Mouse (Mus musculus): ENCODE measurements at regions not wholly inside any gene's neighbourhood (a gene's known extent, or its start where the extent isn't known, plus 50 kb on each side); places are given as distances from the start of the nearest gene placed in this dataset.
A peak's percentile ranks its signal among the peaks of the same experiment; 100 is the strongest.

DNA sequence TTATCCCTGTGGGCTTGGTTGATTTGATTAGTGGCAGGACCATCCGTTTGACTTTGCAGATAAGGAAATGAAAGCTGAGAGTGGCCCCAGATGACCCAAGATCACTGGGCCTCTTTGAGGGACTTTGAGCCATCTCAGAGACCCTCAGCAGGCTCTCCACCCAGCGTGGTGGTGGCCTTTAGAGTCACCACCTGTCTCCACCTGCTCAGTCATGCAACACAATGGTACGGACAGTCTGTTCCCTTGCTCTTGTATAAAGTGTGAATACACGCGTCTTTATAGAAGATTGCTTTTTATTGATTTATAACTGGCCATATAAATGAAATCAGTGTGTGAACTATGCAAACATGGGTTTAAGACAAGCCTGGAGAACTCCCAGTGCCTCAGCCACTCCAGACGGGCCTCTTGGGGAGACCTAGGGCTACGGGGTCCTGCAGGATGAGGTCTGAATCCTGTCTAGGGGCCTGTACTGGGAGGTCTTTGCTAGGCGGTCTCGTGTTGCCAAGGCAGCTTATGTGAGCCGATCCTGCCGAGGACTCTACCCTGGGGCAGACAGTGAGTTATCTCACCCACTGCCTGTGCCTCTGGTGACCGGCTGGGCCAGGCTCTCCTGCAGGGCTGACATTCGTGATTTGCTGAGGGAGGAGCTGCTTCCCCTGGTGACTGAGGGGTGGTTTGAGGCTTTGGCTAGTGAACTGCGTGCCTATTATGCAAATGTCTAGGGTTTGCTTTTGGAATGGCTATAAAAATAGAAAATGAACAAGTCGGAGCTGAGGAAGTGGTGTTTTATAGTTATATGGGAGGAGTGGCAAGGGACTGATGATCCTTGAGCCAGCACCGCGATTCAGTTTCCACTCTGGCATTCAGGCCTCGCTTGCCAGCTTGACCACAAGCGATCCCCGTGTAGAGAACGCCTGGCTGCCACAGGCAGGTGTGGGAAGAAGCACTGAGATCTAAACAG is 176.5 kb downstream of the Fam43a start:
- no peak for DNase-seq (ENCODE audit: extremely low spot score)

DNA sequence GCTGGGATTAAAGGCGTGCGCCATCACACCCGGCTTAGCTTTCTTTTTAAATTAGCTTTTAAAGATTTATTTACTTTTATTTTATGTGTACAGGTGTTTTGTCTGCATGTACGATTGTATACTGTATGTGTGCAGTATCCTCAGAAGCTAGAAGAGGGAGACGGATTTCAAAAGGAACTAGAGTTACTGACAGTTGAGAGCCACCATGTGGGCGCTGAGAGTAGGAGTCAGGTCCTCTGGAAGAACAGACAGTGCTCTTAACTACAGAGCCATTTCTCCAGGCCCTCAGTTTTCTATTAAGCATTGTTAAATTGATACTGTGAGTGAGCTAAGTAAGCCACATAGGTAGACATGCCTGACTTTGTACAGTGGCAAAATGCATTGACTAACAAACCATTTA is 177.9 kb downstream of the Fam43a start:
- no peak for DNase-seq (ENCODE audit: extremely low spot score)

DNA sequence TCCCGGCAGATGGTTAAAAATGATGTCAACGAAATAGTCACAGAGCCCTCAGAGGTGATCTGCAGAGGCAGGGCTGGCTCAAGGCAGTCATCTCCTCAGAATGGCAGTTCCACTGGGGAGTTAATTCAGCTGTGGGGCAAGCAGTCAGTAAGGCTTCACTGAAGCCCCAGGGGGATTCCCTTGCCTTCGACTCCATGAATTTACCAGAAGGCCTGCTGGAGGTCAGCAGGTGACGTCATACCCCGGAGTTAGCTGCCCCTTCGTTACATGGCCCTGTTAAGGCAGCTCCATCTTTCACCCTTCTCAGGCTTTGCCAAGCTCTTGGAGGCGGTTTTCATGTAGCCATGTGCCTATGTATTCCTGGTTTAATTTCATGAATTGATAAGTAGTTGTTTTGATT is 178.6 kb downstream of the Fam43a start:
- DNase-seq (ENCODE audit: extremely low spot score): no peak

DNA sequence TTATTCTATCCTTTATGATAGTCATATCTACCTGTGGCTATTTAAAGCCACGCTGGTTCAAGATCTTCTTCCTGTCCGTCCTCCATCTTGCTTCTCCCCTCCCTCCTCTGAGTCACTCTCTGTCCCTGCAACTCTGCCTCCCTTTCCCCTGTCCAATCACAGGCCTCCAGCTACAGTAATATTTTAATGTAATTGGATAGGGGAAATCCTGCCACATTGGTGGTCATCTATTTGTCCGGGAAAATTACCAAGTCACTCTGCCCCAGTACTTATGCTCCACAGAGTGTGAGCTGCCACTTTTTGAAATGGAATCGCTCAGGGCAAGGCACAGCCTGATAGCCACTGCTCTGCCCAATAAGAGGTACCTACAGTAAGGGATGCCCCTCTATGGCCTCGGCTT is 179.4 kb downstream of the Fam43a start:
- DNase-seq (ENCODE audit: extremely low spot score): no peak

DNA sequence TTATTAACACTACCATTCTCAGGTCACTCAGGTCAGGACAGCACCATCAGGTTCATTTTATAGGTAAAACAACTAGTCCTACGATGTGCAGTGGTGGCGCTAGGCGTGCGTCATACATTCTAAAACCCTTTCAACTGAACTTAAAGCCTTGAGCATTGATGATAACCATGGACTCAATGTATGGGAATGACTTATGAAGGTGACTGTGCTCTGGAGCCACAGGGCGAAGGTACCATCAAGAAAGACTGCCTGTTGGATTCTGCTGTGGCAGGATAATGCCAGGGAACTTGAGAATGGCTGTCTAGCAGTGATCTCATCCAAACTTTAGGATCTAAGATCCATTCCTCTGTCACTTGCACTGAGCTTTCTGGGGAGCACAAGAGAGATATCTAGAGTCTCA is 184.7 kb downstream of the Fam43a start:
- no peak for DNase-seq (ENCODE audit: extremely low spot score)

DNA sequence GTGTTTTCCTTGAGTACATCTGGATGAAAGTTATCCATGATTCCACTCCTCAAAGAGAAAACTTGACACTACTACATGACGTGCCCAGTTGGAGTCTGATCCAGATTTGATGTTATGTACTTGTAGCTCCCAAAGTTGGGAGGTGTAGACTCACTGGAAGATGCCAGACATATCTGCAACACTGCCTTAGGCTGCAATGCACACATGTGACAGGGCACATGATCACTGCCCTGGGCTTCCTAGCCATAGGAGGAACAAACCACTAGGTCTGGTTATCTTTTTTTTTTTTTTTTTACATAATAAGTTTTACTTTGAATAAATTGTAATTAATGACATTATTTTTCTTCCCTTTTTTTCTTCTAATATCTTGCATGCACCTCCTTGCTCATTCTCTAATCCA is 185.4 kb downstream of the Fam43a start:
- DNase-seq (ENCODE audit: extremely low spot score): no peak

DNA sequence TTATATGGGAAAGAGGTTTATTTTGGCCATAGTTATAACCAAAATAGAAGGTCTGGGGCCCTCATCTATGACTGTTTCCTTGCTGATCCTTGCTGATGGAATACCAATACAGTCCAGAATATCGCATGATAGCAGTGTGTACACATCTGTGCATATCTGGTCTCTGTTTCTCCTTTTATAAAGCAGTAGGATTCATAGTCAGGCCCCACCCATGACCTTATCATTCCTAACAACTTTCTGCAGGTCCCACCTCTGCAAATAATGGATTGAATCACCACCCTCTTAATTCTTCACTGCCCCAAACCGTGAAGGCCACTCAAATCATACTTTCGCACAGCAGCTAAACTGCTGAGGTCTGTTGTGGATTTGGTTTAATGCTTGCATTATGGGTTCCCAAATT is 186.5 kb downstream of the Fam43a start:
- DNase-seq (ENCODE audit: extremely low spot score): no peak

DNA sequence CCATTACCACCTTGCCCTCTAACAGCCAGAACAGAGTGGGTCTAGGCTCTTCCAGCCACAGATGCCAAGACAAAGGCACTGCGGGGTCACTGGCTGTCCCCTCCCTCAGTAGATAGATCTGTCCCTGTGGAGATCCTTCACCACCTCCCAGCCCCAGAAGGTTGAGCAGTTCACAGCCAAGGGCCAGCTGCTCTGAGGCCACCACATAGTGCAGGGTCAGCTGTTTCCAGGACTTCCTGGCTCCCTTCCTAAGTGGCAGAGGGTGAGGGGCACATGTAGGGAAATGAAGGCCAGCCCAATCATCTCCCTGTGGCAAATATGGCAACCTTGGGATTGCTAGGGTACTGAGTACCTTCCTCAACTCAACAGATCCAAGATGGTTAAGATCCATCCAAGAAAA is 187.8 kb downstream of the Fam43a start:
- no peak for DNase-seq (ENCODE audit: extremely low spot score)

DNA sequence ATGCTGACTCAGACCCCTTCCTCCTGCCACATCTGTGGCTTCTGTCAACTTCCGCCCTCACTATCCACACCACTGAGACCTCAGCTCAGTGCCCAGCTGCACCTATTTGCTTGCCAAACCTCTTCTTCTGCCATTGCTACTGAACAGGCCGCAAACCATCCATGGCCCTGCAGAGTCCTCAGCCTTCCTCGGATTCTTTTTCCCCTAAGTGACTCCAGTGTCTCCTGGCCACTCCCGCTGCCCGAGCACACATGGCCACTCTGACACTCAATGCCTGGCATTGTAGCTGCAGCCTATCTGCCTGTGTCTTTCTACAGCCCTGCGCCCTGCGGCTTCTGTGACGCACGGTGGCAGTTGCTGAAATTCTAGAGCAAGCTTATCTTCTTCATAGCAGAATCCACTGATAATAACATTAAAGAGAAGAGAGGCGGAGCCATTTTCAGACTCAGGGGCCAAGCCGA is 188.8 kb downstream of the Fam43a start:
- no peak for DNase-seq (ENCODE audit: extremely low spot score)

DNA sequence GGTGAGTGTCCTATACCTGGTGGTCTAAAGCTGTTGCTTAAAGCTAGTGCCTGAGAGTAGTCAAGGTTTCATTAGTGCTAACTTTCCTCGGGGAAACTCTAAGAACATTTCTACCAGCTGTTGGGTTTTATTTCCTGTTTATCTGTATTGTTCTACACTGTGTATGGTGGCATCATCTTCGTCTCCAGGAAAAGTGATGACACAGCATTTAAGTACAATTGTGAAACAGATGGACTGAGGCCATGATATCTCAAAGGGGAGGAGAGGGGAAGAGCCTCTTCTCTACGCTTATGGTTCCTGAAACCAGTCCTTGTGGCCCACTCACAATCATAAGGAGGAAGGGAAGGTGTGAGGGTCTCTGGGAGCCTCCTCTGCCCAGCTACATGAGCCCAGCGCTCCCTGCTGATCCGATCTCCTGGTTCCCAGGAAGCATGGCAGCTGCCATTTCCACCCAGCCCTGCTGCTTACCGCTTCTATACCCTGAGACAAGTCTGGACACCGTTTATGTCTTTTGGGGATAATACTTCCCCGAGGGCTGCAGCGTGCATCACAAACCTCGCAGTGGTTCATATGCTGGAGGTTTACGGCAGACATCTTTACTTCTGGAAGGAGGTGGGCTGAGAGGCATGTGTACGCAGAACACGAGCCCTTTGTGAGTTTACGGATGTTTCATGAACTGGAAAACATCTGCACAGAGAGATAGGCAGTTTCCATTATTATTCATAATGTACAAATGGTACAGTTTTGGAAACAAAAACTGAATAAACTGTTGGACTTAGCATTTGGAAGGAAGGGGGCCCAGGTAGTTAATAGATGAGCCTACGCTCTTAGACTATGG is 189.6 kb downstream of the Fam43a start:
- no peak for DNase-seq (ENCODE audit: extremely low spot score)

DNA sequence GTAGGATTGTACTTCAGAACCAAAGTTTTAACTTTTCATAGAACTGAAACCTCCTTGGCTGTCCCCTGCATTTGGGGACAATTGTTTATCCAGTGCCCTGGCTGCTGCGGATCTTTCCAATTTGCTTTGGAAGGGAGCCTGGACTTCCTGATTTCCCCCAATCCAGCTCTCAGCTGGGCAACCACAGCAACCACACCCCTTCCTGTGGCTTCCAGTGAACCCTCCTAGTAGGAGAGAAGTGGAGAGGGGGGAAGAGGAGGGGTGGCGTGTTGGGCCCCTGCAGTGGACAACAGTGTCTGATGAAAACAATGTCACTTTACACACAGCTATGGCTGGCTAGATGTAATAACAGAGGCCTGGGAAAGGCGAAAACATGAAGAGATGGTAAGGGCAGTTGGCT is 190.5 kb downstream of the Fam43a start:
- no peak for DNase-seq (ENCODE audit: extremely low spot score)

DNA sequence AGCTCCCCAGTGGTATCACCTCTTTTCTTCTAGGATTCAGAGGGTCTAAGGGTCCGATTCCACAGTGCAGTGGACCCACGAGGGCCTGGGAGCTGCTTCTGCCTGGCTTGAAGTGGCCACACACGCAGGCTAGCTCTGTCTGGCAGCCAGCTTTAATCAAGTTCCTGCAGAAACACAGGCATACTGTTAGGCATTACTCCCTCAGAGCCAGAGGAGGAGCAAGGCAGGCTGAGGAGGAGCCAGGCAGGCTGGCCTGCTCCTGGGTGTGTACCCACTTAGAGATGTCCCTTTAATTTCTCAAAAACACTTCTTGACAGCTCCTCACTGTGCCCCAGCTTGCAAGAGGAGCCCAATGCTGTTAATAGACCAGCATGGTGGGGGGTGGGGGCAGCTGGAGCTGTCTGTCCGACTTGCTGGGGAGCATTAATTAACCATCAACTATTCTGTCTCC is 191.1 kb downstream of the Fam43a start:
- DNase-seq (ENCODE audit: extremely low spot score): peak; percentile 33

DNA sequence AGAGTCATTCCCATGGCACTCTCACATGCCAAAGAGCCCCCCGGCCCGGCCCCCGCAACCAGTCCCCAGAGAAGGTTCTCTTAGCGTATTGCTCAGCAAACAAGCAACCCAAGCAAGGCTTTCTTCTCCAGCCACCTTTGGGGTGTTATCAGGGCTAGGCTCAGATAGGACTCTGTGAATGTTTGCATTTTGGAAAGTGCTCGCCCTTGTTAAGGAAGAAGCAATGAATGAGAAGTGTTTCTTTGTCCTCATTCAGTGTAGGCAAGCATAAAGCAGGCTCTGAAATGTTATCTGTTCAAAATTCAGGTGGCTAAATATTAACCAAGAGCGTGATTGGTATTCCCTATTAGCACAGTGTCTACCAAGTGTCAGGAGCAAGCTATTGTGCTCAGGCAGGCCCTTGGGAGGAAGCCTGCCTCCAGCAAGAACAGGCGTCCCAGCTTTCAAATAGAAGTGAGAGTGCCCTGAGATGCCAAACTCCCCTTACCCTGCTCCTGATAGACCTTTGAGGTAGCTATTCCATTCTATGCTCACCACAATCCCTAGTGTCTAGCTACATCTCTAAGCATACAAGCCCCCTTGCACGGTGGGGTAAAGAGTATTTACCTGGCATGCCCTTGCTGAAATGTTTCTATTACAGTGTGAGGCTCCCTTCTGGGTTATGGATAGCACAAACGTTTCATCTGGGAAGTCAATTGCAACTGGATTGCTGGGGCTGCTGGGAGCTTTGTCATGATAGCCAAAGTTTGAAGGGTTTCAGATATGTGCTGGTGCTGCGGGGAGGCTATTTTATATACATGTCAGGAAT is 191.7 kb downstream of the Fam43a start:
- no peak for DNase-seq (ENCODE audit: extremely low spot score)

DNA sequence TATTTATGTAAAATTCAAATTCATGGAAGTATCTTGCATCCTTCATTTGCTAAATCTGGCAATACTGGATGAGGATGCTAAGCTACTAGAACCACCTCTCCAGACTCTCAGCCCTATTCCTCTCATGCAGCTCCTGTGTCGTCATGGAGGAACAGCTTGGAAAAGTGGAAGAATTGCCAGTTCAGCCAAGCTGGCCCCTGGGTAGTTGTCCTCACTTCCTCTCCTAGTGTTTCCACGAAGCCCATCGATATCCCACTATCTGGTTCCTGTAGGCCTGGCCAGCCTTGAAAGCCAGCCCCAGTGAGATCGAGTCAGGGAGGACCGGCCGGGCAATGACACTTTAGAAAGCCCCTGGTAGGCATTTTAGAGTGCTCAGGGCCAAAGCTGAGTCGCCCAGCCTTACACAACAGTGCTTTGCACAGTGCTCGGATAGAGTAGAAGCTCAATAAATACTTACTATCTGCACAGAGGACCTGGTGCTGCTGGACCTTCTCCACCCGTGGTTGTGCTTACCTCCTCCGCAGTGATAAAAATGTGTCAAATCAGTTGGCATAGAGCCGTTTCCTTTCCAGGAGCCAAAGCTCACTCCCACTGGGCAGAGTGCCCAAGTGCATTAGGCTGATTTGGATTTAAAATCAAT is 193.3 kb downstream of the Fam43a start:
- no peak for DNase-seq (ENCODE audit: extremely low spot score)

DNA sequence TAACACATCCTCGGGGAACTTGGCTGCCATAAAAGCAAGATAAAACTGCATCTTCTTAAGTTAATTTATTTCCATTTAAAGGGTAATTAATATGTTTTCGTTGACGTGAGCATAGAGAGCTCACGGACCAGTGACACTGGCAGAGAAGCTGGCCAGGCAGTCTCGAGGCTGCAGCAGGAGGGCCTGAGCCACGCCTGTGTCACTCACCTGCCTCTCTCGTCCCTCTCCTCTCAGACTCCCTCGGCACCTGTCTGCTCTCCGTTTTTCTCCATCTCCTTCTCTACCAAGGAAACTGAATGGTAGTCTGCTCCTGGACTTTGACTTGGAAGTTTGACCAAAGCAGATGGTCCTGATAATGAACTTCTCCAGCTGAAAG is 193.8 kb downstream of the Fam43a start:
- no peak for DNase-seq (ENCODE audit: extremely low spot score)

DNA sequence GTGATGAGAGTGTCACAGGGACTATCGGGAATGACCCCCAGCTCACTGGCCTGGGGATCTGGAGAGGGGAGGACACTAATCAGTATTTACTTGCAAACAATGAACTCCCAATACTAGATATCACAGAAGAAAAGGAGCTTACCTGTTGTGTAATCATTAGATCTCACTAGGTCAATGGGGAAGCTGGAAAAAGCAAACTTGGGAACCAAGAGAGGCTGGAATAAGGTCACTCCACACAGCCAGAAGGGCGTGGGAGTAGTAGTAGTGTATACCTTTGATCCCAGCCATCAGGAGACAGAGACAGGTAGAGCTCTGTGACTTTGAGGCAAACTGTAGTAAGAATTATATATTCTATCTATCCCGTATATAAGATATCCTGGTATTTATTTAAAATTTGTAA is 194.3 kb downstream of the Fam43a start:
- no peak for DNase-seq (ENCODE audit: extremely low spot score)

DNA sequence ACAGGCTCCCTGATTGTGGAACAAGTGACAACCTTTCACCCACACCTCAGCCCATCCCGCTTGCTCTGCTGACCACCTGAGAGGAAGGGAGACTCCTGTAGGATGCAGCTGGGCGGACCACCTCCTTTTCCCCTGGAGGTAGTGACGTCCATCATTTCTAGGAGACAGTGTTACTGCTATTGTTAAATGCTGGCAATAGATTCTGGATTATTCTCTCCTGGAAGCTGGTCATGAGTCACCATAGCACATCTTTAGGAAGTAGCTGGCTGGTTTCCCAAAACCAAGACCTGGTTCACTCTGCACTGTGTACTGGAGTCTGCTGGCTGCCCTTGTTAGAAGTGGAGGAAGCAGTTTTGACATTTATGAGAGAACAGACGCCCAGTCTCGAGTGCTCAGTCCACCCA is 196.0 kb downstream of the Fam43a start:
- DNase-seq (ENCODE audit: extremely low spot score): no peak

DNA sequence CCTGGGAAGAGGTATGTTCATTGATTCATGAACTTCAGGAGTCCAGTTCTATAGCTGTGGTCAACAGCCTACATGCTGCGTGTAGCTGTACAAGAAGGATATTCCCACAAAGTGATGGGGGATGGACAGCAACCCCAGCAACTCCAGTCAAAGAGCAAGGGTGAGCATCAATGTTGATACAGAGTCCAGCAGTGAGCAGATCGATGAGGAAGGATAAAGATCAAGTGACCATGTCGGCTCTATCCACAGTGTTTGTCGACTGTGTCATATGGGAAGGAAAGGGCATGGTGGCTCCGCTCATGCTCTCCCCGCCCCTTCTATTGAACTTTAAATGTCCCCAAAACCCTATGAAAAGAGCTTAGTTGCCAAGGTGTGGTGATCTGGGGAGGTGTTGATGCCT is 196.6 kb downstream of the Fam43a start:
- DNase-seq (ENCODE audit: extremely low spot score): no peak

DNA sequence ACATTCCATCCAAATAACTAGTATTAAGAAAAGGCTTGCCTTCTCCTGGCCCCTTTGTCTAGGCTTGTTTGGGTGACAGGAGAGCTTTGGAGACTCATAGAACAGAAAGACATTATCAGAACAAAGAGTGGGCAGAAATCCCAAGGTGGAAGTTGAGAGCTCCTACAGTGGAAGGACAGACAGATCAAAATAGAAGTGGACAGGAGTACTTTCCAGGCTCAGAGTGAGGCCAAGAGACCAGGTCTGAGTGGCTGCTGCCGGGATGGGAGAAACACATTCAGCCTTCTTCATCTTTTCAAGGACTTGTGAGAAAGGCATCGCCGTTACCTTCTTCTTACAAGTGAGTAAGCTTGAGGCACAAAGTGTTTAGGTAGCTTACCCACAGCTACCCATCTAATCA is 197.5 kb downstream of the Fam43a start:
- DNase-seq (ENCODE audit: extremely low spot score): no peak

DNA sequence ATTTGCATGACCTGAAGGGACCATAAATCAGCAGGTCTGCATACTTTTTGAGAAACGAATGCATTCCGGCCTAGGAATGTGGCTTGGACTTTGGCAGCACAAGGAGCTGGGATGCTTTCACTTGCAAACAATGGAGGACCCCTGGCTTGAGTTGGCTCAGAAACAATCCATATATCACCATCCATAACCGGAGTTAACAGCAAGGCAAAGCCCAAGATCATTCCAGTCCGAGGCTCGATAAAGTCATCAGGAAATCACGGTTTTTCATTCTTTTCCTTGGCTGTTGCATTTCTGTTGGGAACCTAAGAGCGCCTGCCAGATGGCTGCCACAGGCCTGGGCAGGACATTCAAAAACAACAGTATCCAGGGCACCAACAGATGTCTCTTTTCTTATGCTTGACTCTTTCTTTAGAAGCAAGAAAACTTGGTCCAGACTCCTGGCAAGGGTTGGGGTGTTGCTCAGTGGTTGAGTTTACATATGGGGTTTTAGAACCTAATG is 198.5 kb downstream of the Fam43a start:
- DNase-seq (ENCODE audit: extremely low spot score): no peak

DNA sequence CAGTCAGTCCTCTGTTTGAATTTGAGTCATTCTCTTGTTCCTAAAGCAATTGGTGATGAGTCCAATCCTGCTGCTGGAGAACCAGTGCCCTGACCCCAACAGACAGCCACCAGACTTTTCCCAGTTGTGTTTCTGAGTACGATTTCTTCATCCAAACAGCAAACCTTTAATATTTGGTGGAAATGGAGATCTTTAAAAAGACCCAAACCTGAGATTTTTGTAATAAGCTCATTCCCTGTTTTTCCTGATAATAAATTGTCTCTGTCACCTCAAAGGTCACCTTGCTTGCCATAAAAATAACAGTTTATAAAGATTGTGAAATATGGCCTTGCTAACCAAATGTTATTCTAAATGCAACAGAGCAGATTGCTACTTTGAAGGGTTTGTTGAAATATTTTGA is 199.0 kb downstream of the Fam43a start:
- no peak for DNase-seq (ENCODE audit: extremely low spot score)

Measured in embryo, embryonic 9.5 days (tissue).